Mouse (Mus musculus) thymus, adult 18-20 months (tissue): ENCODE measurements around the gene Usp9x.

Source experiments
- DNase-seq, 2 experiments: peaks; one replicate each; pipeline ENCODE4 v3.0.0; 2022; ENCODE audit warnings: mixed read lengths in 2 of 2

Usp9x gene

DNA sequence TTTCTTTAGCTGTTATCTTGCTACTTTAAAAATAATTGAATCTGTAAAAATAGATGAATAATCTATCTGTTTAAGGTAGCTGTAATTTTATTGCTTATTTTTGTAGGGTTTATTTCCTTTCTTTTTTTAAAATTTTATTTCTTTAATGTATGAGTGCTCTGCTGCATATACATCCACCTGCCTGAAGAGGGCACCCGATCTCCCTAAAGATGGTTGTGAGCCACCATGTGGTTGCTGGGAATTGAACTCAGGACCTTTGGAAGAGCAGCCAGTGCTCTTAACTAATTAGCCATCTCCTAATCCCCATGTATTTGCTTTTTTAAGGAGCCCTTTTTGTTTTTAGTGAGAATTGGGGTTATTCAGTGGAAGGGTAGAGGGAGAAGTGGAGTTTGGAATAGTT lies 14.3 kb downstream of the Usp9x start:
- no peak for DNase-seq

DNA sequence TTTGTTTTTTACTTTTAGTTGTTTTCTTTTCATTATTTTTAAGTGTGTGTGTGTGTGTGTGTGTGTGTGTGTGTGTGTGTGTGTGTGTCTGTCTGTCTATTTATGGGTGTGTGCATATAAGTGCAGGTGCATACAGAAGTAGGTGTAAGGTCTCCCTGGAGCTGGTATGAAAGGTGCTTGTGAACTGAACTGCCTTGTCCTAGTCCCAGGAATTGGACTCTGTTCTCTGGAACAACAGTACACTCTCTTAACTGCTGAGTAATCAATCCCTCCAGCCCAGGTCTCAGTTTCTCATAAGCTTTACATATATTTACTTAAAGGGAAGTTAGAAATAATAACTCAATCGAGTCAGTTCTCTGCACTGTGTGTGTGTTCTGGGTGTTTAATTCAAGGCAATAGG lies 25.7 kb downstream of the Usp9x start:
- DNase-seq = no peak

DNA sequence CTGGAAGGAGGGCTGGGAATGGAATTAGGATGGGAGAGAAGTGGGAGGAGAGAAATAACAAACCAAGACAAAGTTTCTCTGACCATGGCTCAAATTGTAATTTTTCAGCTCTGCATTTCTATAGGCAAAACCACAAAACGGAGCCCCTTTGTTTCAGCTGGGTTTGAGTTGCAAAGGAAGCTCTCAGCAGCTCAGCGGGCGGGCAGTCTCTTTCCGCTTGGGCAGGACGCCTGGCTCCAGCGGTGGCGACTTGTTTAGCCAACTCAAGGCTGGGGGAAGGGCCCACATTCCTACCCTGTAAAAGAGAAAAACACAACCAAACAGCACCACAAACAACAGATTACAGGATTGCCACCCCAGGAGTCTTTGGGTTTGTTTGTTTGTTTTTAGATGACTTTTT lies 135.2 kb downstream of the Usp9x start:
- no peak for DNase-seq

DNA sequence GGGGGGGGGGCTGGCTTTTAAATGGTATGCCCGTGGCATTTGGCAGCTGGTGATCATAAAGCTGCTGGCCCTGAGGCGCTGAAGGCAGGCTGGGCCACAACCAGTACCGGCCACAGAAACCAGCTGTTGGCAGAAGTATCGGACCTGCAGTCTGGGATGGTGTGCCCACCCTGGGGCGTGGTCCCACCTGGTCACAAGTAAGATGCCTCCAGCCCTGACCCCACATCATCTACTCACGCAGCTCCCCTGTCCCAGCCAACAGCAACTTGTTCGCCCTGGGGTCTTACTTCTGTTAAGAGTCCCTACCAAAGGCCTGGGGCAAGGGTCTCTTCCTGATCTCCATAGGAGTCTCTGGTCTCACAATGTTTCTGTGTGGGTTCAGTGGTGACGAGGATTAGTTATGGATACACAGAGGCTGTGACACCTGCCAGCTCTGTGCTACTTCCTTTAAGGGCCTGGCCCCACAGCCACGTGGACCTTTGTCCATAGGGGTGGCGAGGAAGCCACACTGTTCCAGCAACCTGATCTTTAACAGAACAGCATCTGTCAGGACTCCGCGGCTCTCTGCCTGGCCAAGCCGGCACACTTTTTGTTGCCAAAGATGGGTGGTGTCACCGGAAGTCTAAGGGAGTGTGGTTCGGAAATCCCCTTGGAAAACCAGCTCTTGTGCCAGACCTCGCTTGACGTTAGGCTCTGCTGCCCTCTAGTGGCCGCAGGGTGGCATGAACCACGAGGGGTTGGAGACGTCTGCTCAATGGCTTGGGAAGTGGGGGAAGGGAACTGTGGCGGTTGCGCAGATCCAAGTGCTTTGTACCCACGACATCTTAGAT lies 136.4 kb downstream of the Usp9x start:
- peak; percentile 57 to 73 for DNase-seq

DNA sequence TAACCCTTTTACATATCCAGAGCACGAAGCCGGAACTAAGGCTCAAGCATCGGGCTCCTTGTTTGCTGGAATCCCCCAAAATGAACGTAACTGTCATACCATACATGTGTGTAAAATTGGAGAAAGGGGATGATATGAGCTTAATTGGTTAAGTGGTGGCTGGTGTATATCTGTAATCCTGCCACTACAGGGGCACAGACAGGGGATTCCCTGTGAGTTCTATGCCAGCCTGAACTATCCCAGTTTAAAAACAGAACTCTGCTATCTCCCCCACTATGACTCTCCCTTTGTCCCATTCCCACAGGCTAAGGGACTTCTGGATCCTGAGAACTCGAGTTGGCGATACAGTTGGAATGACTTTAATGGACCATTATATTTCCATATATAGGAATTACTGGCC lies 137.1 kb downstream of the Usp9x start:
- no peak for DNase-seq

DNA sequence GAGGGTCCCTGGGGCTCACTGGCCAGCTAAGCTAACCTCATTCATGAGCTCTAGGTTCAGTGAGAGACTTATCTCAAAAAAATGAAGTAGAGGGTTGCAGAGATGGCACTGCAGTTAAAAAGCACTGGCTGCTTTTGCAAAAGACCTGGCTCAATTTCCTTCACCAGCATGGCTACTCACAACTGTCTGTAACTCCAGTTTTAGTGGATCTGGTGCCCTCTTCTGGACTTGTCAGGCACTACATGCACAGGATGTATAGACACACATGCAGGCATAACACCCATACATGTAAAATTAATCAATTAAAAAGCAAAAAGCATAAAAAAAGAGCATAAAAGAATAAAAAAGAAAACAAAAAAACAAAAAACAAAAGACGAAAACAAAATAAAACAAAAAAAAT lies 143.0 kb downstream of the Usp9x start:
- DNase-seq = peak in 1 of 2 experiments; percentile 24
